Mouse (Mus musculus): ENCODE measurements around the gene Ins2.

The Ins2 gene

GRCm38 (mm10) chr7:142663931-142664421 lies 79.2 kb downstream of the Ins2 start:
- DNase-seq: no peak

- DNase-seq: no peak
These were observed 80.0 kb downstream of the Ins2 start for GRCm38 (mm10) chr7:142663151-142663550.

DNA sequence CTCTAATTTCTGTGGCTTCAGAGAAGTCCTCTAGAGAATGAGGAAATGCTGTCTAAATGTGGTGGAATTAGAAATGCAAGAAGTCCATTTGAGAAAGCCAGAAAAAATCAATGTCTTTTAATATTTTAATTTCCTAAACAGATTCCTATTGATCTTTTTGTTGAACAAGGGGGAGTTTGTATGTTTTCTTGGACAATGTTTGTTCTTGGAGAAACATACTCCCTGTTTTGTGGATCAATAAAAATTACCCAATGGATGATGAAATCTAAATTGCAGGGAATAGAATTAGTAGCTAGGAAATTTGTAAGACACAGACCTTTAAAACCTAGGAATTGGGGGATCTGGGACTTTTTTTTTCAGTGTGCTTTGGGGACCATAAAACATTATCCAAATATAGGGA lies 81.4 kb downstream of the Ins2 start:
- no peak for DNase-seq

DNA sequence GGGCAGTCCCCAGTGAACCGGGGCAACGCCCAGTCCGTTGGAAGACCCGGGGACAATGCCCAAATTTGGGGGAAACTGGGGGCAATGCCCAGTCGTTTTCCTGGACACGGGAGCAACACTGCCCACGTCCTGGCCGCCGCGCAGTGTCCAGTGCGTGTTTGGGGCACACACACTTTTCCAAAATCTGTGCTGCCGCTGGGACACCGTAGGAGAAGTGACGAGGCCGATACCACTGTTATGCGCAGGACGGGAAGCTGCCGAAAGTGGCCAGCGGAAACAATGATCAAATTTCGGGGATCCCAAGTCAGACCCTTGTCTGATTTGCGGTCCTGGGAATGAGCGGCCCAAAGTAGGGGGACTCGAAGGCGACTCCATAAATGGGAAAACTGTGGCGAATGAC lies 82.1 kb downstream of the Ins2 start:
- no peak for DNase-seq

DNA sequence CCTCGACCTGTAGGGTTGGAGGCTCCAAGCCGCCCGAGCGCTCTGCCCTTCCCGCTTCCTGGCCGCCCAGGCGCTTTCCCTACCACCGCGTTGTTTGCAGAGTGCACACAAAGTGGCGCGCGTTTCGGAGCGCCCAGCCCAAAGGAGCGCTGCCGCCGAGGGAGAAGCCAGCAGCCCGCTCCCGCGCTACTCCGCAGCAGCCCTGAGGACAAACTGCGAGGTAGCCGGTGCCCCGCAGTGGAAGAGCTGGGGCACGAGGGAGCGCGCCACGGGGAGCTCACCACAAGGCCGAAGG lies 82.6 kb downstream of the Ins2 start:
- DNase-seq: no peak

DNA sequence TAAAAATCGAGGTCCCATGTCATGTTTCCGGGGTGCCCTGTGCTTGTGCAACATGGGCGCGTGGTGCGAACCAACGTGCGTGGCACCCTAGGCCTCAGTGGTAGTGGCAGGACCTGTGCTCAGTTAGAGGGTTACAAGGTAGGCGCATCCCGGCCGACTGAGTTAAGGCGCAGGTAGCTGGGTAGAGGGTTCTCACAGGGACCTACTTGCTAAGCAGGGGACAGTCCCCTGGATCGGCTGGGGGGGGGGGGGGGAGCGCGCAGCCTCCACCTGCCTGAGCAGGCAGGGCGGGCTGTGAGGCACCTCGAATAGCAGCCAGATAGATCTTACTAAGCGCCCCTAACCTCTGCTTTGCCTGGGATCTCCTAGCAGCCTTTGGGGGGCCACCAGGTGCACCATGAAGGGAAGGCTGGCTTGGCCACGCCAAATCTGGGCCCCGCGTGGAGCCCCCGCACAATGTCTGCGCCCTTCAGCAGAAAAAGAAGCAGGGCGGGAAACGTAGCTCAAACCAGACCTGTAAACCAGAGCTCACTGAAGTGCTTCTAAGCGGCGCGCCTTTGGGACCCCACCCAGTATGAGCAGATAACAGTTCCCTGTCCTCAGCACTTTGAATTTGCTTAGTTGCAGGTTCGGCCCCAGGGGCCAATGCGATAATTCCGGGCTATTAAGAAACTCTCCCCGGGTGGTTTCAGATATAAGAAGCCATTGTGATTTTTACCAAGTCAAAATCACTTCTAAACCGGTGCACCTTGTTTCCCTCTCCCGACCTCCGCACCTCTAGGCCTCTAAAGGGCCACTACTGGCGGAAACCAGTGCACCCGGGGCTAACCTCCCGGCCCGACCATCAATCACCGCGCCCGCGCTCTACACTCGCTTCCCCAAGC lies 83.2 kb downstream of the Ins2 start:
- no peak for DNase-seq

GRCm38 (mm10) chr7:142659181-142659681 lies 84.0 kb downstream of the Ins2 start:
- no peak for DNase-seq

- DNase-seq: no peak
These were observed 84.5 kb downstream of the Ins2 start for GRCm38 (mm10) chr7:142658681-142659180.

GRCm38 (mm10) chr7:142657821-142658614 lies 85.2 kb downstream of the Ins2 start:
- DNase-seq: no peak

DNA sequence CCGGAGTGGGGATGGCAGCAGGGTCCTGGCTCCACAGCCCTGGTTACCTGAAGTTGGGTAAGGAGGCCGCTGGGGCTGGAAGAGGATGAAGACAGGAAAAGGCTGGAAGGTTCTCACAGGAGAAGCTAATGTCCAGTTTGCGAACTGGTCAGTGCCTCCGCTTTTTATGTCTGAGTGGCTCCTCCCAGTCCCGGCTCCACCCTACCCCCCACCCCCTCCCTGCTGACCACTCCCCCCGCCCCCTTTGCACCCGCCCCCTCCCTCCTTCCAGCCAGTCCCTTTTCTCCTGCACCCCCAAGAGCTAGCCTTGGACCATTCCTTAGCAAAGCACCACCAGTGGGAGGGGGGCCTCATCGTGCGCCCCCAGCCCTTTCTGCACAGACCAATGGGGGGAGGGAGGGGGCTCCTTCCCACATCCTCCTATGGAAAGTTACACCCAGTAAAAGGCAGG lies 85.8 kb downstream of the Ins2 start:
- DNase-seq: no peak

GRCm38 (mm10) chr7:142656055-142656454 lies 87.1 kb downstream of the Ins2 start:
- no peak for DNase-seq

- DNase-seq: no peak
These were observed 87.5 kb downstream of the Ins2 start for GRCm38 (mm10) chr7:142655633-142656032.

DNA sequence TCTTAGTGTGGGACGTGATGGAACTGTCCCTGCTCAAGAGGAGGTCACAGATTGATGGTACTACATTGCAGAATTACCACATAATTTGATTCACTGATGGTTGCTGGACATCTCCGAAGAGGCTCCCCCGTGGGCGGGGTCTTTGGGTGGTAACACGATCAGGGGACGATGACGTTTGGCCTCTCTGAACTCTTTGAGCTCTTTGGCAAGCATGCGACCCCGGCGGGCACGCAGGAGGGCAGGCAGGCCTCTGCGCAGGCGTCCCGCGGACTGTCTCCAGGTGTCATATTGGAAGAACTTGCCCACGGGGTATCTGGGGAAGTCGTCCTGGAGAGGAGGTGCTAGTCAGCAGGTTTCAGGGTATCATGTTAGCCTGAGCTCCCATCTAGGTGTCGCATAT lies 89.5 kb downstream of the Ins2 start:
- no peak for DNase-seq

DNA sequence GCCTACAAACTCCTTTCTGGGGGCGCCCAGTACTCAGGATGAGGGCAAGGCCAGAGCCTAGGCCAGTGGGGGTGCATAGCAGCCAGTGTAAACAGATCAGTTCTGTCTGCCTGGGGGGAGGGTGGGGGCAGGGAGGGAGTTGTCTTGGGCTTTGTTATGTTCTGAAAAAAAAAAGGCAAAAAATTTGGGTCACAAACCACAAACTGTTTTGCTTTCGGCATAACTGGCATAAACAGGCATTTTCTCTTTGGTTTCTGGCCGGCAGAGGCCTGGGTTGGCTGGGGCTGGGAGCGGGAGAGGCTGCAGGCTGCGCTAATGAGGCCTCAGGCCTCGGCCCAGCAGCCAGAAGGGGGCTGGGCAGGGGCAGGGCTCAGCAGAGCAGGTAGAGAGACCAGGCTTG lies 96.5 kb downstream of the Ins2 start:
- DNase-seq: no peak

- DNase-seq: no peak
These were observed 98.1 kb downstream of the Ins2 start for GRCm38 (mm10) chr7:142645045-142645444.

- no peak for DNase-seq
These were observed 107.0 kb downstream of the Ins2 start for GRCm38 (mm10) chr7:142636178-142636577.

DNA sequence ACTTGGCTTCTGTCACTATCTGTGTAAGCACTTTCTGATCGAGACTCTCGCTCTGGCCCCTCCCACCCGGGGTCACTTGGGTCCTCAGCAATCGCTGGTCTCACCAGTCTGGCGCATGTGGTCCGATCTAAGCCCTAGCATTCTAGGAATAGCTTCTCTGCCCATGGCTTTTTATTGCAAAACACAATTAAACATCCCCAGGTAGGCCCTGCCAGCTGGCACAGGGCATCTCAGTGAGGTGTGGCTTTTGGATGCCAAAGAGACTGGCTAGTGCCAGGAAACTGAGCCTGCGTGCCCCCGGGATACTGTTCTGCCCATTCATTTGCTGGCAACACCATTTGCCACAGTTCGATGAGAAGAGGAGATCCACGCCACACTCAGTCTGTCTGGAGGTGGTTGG lies 112.5 kb downstream of the Ins2 start:
- DNase-seq: no peak

DNA sequence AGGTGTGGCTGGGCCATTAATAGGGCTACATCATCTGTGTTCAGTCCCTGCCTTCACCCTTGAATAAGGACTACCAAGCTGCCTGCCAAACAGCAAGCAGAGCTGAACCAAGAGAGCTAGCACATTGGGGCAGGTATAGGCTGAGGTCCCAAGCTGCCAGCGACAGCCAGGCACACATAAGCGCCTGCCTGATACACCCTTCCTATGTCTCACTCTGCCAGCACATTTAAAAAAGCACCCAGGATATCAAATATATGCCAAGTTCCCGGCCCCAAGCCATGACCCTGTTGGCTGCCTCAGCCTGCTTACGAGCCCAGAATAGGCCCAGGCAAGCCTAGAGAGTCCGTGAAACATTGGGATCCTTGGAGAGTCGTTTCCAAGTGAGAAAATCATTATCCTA lies 113.4 kb downstream of the Ins2 start:
- no peak for DNase-seq
